Comparison of ENCODE assay signal across 8 mouse cellular contexts in genomic region chr17:65575339-65575738, GRCm38 (mm10). TPM values are rescaled to one million over a fixed set of nuclear protein-coding genes. Genes with fewer than 3 reads are reported as not detected.
DNase-seq lines count a peak whose midpoint lies in the region; ATAC-seq and TF ChIP-seq lines count a peak whose summit lies in the region.
"Had no signal": no experiment of that assay in that cellular context is flagged by ENCODE, and none has a peak within 500 bp of the region (broad histone marks: within the 10 kb centered on the region; RNA-seq: fewer than 3 reads in every experiment).

No protein-coding gene starts in this region.

- TF ChIP-seq CTCF in brain, embryonic 14.5 days (IDR thresholded peaks at IDR 0.05; ENCODE audit: borderline replicate concordance, extremely low read depth, insufficient read depth, insufficient read length): no peak

- H3K27me3 ChIP-seq in midbrain, embryonic 11.5 days (ENCODE audit: control insufficient read depth, insufficient read depth, low read length): no peaks in the 10 kb centered on the region
- no peaks in the 10 kb centered on the region for H3K27me3 ChIP-seq in midbrain, embryonic 10.5 days (ENCODE audit: low read depth, poor library complexity, severe bottlenecking)
- no peaks in the 10 kb centered on the region for H3K27me3 ChIP-seq in hindbrain, embryonic 15.5 days

- H3K9ac ChIP-seq in midbrain, embryonic 11.5 days (ENCODE audit: low read length): no peak overlapping the region
- no peak overlapping the region for H3K9ac ChIP-seq in hindbrain, embryonic 15.5 days

- H3K36me3 ChIP-seq in midbrain, embryonic 11.5 days (ENCODE audit: control insufficient read depth, insufficient read depth, low read length): no peaks in the 10 kb centered on the region
- H3K36me3 ChIP-seq in midbrain, embryonic 10.5 days: peaks cover 24% of the 10 kb centered on the region
- H3K36me3 ChIP-seq in hindbrain, embryonic 15.5 days: peaks cover 12% of the 10 kb centered on the region

- H3K9me3 ChIP-seq in midbrain, embryonic 11.5 days (ENCODE audit: control insufficient read depth, low read length): no peaks in the 10 kb centered on the region
- H3K9me3 ChIP-seq in midbrain, embryonic 10.5 days (replicated peaks): no peaks in the 10 kb centered on the region
- H3K9me3 ChIP-seq in hindbrain, embryonic 15.5 days: no peaks in the 10 kb centered on the region

- WGBS in midbrain, embryonic 11.5 days: 84% methylated on average over 1 of the region's 1 CpGs
- WGBS in midbrain, embryonic 10.5 days: 78% methylated on average over 1 of the region's 1 CpGs
- WGBS in hindbrain, embryonic 15.5 days: 86% methylated on average over 1 of the region's 1 CpGs

- no peak overlapping the region for H3K4me2 ChIP-seq in midbrain, embryonic 11.5 days
- no peak overlapping the region for H3K4me2 ChIP-seq in hindbrain, embryonic 15.5 days

- no peaks in the 10 kb centered on the region for H3K4me1 ChIP-seq in midbrain, embryonic 11.5 days (ENCODE audit: control insufficient read depth, insufficient read depth, low read length)
- H3K4me1 ChIP-seq in midbrain, embryonic 10.5 days: no peaks in the 10 kb centered on the region
- no peaks in the 10 kb centered on the region for H3K4me1 ChIP-seq in hindbrain, embryonic 15.5 days (replicated peaks)

- DNase-seq in midbrain, embryonic 11.5 days (ENCODE audit: low spot score, missing footprints): peak; percentile 89
- DNase-seq in midbrain, embryonic 10.5 days (ENCODE audit: low spot score): no peak
- DNase-seq in brain, embryonic 14.5 days (ENCODE audit: low read depth): peak; percentile 59
- peak; percentile 58 for DNase-seq in retina, postnatal 1 day
- DNase-seq in urinary bladder, adult 2 months (ENCODE audit: low spot score): no peak
- no peak for DNase-seq in kidney, adult 9 months

- no peak for TF ChIP-seq POLR2A in brain, embryonic 14.5 days (IDR thresholded peaks at IDR 0.05; ENCODE audit: borderline replicate concordance, extremely low read depth, insufficient read depth, insufficient read length, poor library complexity, severe bottlenecking)

- no peak overlapping the region for H3K4me3 ChIP-seq in midbrain, embryonic 11.5 days (ENCODE audit: low read depth, low read length)
- no peak overlapping the region for H3K4me3 ChIP-seq in midbrain, embryonic 10.5 days
- no peak overlapping the region for H3K4me3 ChIP-seq in hindbrain, embryonic 15.5 days
- H3K4me3 ChIP-seq: erythroblast, embryonic 14.5 days had no signal

- no peak for ATAC-seq in midbrain, embryonic 11.5 days (ENCODE audit: low FRiP score)
- ATAC-seq in hindbrain, embryonic 15.5 days (ENCODE audit: low FRiP score, low read depth): 0 out of 2 replicates have a peak, but pooled peaks have one; percentile 39

- H3K27ac ChIP-seq in midbrain, embryonic 11.5 days (ENCODE audit: low read depth, low read length): no peak overlapping the region
- no peak overlapping the region for H3K27ac ChIP-seq in midbrain, embryonic 10.5 days (replicated peaks)
- no peak overlapping the region for H3K27ac ChIP-seq in hindbrain, embryonic 15.5 days (replicated peaks)

RNA-seq across cellular contexts. Expression of gene Tmem232, which starts 34.8 kb away (rescaled TPM):
- polyA plus RNA-seq in midbrain, embryonic 11.5 days (2014; fragmentation: Nextera tagmentation; extraction: Ambion mirVana): not detected in 2 replicates
- polyA plus RNA-seq in midbrain, embryonic 10.5 days (2016; fragmentation: Nextera tagmentation; extraction: Ambion mirVana): 0.11 TPM in 1 of 2 replicates, not detected in the other
- 0.21 and 0.31 TPM in 2 replicates for polyA plus RNA-seq in brain, embryonic 14.5 days (2012; rRNA removed)
- 0.41 and 0.74 TPM in 2 replicates for polyA plus RNA-seq in hindbrain, embryonic 15.5 days (2015; fragmentation: Nextera tagmentation; extraction: Ambion mirVana)
- polyA plus RNA-seq in urinary bladder, adult 2 months (2012; rRNA removed): 0.01 and 0.06 TPM in 2 replicates
- polyA plus RNA-seq: erythroblast, embryonic 14.5 days had no signal

RNA-seq across cellular contexts. Expression of gene Vapa, which starts 38.0 kb away (rescaled TPM):
- polyA plus RNA-seq in midbrain, embryonic 11.5 days (2014; fragmentation: Nextera tagmentation; extraction: Ambion mirVana): 242 and 263 TPM in 2 replicates
- 174 and 184 TPM in 2 replicates for polyA plus RNA-seq in midbrain, embryonic 10.5 days (2016; fragmentation: Nextera tagmentation; extraction: Ambion mirVana)
- 75.9 and 76.7 TPM in 2 replicates for polyA plus RNA-seq in brain, embryonic 14.5 days (2012; rRNA removed)
- polyA plus RNA-seq in hindbrain, embryonic 15.5 days (2015; fragmentation: Nextera tagmentation; extraction: Ambion mirVana): 264 and 270 TPM in 2 replicates
- 67.9 and 68.3 TPM in 2 replicates for polyA plus RNA-seq in urinary bladder, adult 2 months (2012; rRNA removed)

Comparison
In these comparisons a context has a peak if more than half of its experiments do, and no peak if none do; other contexts are left out.
1. DNase-seq: peak in midbrain, embryonic 11.5 days (single experiment), brain, embryonic 14.5 days (single experiment) and retina, postnatal 1 day (single experiment); none in midbrain, embryonic 10.5 days (single experiment), urinary bladder, adult 2 months (single experiment) and kidney, adult 9 months (single experiment).